Mouse (Mus musculus): ENCODE measurements around the gene Igsf21.

Gene Igsf21

GRCm38 (mm10) chr4:140237305-140237741 is 9.3 kb downstream of the Igsf21 start:
- no peak for DNase-seq (ENCODE audit: low read depth, low spot score)

GRCm38 (mm10) chr4:140235361-140236153 is 11.0 kb downstream of the Igsf21 start:
- DNase-seq (ENCODE audit: low read depth, low spot score): no peak

- no peak for DNase-seq (ENCODE audit: low read depth, low spot score)
Measured at GRCm38 (mm10) chr4:140234412-140235205, 12.0 kb downstream of the Igsf21 start.

GRCm38 (mm10) chr4:140227837-140228236 is 18.7 kb downstream of the Igsf21 start:
- DNase-seq (ENCODE audit: low read depth, low spot score): no peak

GRCm38 (mm10) chr4:140225204-140225603 is 21.4 kb downstream of the Igsf21 start:
- DNase-seq (ENCODE audit: low read depth, low spot score): no peak

- DNase-seq (ENCODE audit: low read depth, low spot score): no peak
Measured at GRCm38 (mm10) chr4:140224451-140224850, 22.1 kb downstream of the Igsf21 start.

- no peak for DNase-seq (ENCODE audit: low read depth, low spot score)
Measured at GRCm38 (mm10) chr4:140223067-140223466, 23.5 kb downstream of the Igsf21 start.

GRCm38 (mm10) chr4:140220326-140221093 is 26.1 kb downstream of the Igsf21 start:
- no peak for DNase-seq (ENCODE audit: low read depth, low spot score)

- peak; percentile 17 for DNase-seq (ENCODE audit: low read depth, low spot score)
Measured at GRCm38 (mm10) chr4:140218853-140219852, 27.4 kb downstream of the Igsf21 start.

- DNase-seq (ENCODE audit: low read depth, low spot score): no peak
Measured at GRCm38 (mm10) chr4:140218384-140218783, 28.2 kb downstream of the Igsf21 start.

GRCm38 (mm10) chr4:140217934-140218333 is 28.6 kb downstream of the Igsf21 start:
- no peak for DNase-seq (ENCODE audit: low read depth, low spot score)

GRCm38 (mm10) chr4:140216096-140216495 is 30.5 kb downstream of the Igsf21 start:
- no peak for DNase-seq (ENCODE audit: low read depth, low spot score)

GRCm38 (mm10) chr4:140215205-140215604 is 31.4 kb downstream of the Igsf21 start:
- DNase-seq (ENCODE audit: low read depth, low spot score): no peak

- no peak for DNase-seq (ENCODE audit: low read depth, low spot score)
Measured at GRCm38 (mm10) chr4:140214406-140214805, 32.2 kb downstream of the Igsf21 start.

- no peak for DNase-seq (ENCODE audit: low read depth, low spot score)
Measured at GRCm38 (mm10) chr4:140210129-140210890, 36.3 kb downstream of the Igsf21 start.

- DNase-seq (ENCODE audit: low read depth, low spot score): no peak
Measured at GRCm38 (mm10) chr4:140205811-140206231, 40.8 kb downstream of the Igsf21 start.

- DNase-seq (ENCODE audit: low read depth, low spot score): no peak
Measured at GRCm38 (mm10) chr4:140204775-140205174, 41.8 kb downstream of the Igsf21 start.

GRCm38 (mm10) chr4:140203696-140204272 is 42.8 kb downstream of the Igsf21 start:
- no peak for DNase-seq (ENCODE audit: low read depth, low spot score)

- no peak for DNase-seq (ENCODE audit: low read depth, low spot score)
Measured at GRCm38 (mm10) chr4:140202196-140202595, 44.4 kb downstream of the Igsf21 start.

Data from embryo, embryonic 11.5 days (tissue).